Mouse (Mus musculus): ENCODE data around the gene Samd4b. TPM values are rescaled to one million over a fixed set of nuclear protein-coding genes. Genes with fewer than 3 reads are reported as not detected.

The Samd4b gene
- polyA plus RNA-seq, 1 experiment from 2014 or later = 10.0 TPM

DNA sequence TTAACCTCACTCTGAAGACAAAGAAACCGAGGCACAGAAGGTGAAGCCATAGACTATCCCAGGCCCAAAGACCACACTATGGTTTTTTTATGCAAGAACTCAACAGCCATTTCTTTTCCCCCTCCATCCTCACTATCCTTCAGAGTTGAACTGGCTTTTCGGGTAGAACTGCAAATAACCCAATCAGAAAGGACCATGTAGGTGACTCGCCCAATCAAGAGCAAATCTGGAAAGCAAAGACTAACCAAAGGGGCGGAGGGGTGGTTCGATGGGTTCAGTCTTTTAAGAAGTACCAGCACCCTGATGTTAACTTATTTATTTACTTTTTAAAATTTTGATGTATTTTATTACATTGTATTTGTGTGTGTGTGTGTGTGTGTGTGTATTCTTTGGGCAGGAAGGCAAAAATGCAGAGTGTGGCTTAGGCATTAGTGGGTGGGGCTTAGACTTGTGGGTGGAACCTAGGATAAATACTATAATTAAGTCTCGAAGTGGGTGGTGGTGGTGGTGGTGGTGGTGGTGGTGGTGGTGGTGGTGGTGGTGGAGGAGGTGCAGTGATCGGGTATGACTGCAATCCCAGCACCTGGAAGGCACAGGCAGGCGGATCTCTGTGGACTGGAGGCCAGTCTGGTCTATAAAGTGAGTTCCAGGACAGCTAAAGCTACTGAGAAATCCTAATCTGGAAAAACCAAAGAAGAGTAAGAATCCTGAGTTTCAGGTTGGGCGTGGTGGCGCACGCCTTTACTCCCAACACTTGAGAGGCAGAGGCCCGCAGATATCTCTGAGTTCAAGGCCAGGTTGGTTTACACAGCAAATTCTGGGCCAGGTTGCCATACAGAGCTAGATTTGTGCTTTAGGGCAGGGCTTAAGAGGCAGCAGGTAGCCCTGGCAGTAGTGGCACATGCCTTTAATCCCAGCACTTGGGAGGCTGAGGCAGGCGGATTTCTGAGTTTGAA, 149.8 kb downstream of the Samd4b start:
- Histone ChIP-seq H3K9ac (no peak overlapping the region), H3K9me3 (replicated peaks) (no peaks in the 10 kb centered on the region), H3K4me1 (peaks cover 20% of the 10 kb centered on the region), H3K36me3 (no peaks in the 10 kb centered on the region), H3K4me3 (no peak overlapping the region), H3K27me3 (replicated peaks) (peaks cover 22% of the 10 kb centered on the region), H3K4me2 (no peak overlapping the region), H3K27ac (no peak overlapping the region)
- 55% methylated on average over 13 of the region's 13 CpGs for WGBS (ENCODE audit: insufficient replicate concordance)
- ATAC-seq = no peak

- Histone ChIP-seq H3K36me3 (no peaks in the 10 kb centered on the region), H3K9me3 (replicated peaks) (no peaks in the 10 kb centered on the region), H3K4me3 (no peak overlapping the region), H3K9ac (no peak overlapping the region), H3K4me2 (no peak overlapping the region), H3K27me3 (replicated peaks) (peaks cover 13% of the 10 kb centered on the region), H3K4me1 (peaks cover 19% of the 10 kb centered on the region), H3K27ac (no peak overlapping the region)
- WGBS (ENCODE audit: insufficient replicate concordance) = 58% methylated on average over 12 of the region's 12 CpGs
- ATAC-seq = no peak
Measured at GRCm38 (mm10) chr7:28447101-28447830, 150.7 kb downstream of the Samd4b start.

GRCm38 (mm10) chr7:28446446-28446845, 151.5 kb downstream of the Samd4b start:
- no peaks in the 10 kb centered on the region for H3K36me3 ChIP-seq
- ATAC-seq = no peak
- no peak overlapping the region for H3K4me3 ChIP-seq
- H3K27ac ChIP-seq = no peak overlapping the region
- no peak overlapping the region for H3K9ac ChIP-seq
- no peaks in the 10 kb centered on the region for H3K9me3 ChIP-seq (replicated peaks)
- no peak overlapping the region for H3K4me2 ChIP-seq
- H3K27me3 ChIP-seq (replicated peaks) = peaks cover 7% of the 10 kb centered on the region
- peaks cover 17% of the 10 kb centered on the region for H3K4me1 ChIP-seq
- WGBS (ENCODE audit: insufficient replicate concordance) = 17% methylated on average over 12 of the region's 12 CpGs

GRCm38 (mm10) chr7:28444344-28444974, 153.5 kb downstream of the Samd4b start:
- Histone ChIP-seq H3K36me3 (no peaks in the 10 kb centered on the region), H3K4me1 (peaks cover 22% of the 10 kb centered on the region), H3K27me3 (replicated peaks) (0 out of 2 replicates have a peak, but pooled peaks cover 4% of the 10 kb centered on the region), H3K9me3 (replicated peaks) (no peaks in the 10 kb centered on the region), H3K4me3 (no peak overlapping the region), H3K4me2 (no peak overlapping the region), H3K27ac (0 out of 2 replicates have a peak overlapping the region, but pooled peaks have one; percentile 4), H3K9ac (no peak overlapping the region)
- 63% methylated on average over 13 of the region's 13 CpGs for WGBS (ENCODE audit: insufficient replicate concordance)
- ATAC-seq = no peak

- ATAC-seq = no peak
- Histone ChIP-seq H3K4me3 (no peak overlapping the region), H3K27me3 (replicated peaks) (0 out of 2 replicates have a peak, but pooled peaks cover 4% of the 10 kb centered on the region), H3K9me3 (replicated peaks) (no peaks in the 10 kb centered on the region), H3K36me3 (no peaks in the 10 kb centered on the region), H3K27ac (no peak overlapping the region), H3K4me1 (peaks cover 36% of the 10 kb centered on the region), H3K4me2 (peak overlapping the region; percentile 36), H3K9ac (no peak overlapping the region)
- WGBS (ENCODE audit: insufficient replicate concordance) = 7% methylated on average over 4 of the region's 4 CpGs
Measured at GRCm38 (mm10) chr7:28442688-28443087, 155.3 kb downstream of the Samd4b start.

GRCm38 (mm10) chr7:28441776-28442485, 156.0 kb downstream of the Samd4b start:
- H3K9ac ChIP-seq = no peak overlapping the region
- H3K27ac ChIP-seq = peak overlapping the region; percentile 77
- 46% methylated on average over 14 of the region's 14 CpGs for WGBS (ENCODE audit: insufficient replicate concordance)
- no peak for ATAC-seq
- peak overlapping the region; percentile 31 for H3K4me2 ChIP-seq
- no peaks in the 10 kb centered on the region for H3K9me3 ChIP-seq (replicated peaks)
- no peaks in the 10 kb centered on the region for H3K36me3 ChIP-seq
- peaks cover 43% of the 10 kb centered on the region for H3K4me1 ChIP-seq
- peak overlapping the region; percentile 27; the same call in 1 of the 2 replicates for H3K4me3 ChIP-seq
- H3K27me3 ChIP-seq (replicated peaks) = 0 out of 2 replicates have a peak, but pooled peaks cover 4% of the 10 kb centered on the region

- Histone ChIP-seq H3K4me3 (peak overlapping the region; percentile 27), H3K9me3 (replicated peaks) (no peaks in the 10 kb centered on the region), H3K27ac (peak overlapping the region; percentile 77), H3K27me3 (replicated peaks) (0 out of 2 replicates have a peak, but pooled peaks cover 1% of the 10 kb centered on the region), H3K4me1 (peaks cover 43% of the 10 kb centered on the region), H3K9ac (peak overlapping the region; percentile 44), H3K4me2 (peak overlapping the region; percentile 31; the same call in 1 of the 2 replicates), H3K36me3 (no peaks in the 10 kb centered on the region)
- 23% methylated on average over 2 of the region's 2 CpGs for WGBS (ENCODE audit: insufficient replicate concordance)
- ATAC-seq = no peak
Measured at GRCm38 (mm10) chr7:28440739-28441138, 157.2 kb downstream of the Samd4b start.

DNA sequence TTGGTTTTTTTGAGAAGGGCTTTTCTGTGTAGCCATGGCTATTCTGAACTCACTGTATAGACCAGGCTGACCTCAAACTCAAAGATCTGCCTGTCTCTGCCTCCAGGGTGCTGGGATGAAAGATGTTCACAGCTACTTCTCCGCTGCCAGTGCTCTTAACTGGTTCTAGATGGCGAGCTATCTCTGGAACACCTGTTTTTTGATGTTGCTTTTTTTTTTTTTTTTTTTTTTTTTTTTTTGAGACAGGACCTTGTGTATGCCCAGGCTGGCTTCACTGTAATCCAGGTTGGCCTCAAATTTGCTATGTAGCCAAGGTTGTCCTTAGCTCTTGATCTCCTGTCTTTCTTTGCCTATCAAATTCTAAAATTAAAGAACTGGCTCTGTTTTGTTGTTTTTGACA, 159.2 kb downstream of the Samd4b start:
- Histone ChIP-seq H3K4me3 (no peak overlapping the region), H3K9ac (0 out of 2 replicates have a peak overlapping the region, but pooled peaks have one; percentile 4), H3K36me3 (no peaks in the 10 kb centered on the region), H3K4me2 (no peak overlapping the region), H3K9me3 (replicated peaks) (no peaks in the 10 kb centered on the region), H3K27ac (no peak overlapping the region), H3K4me1 (peaks cover 62% of the 10 kb centered on the region), H3K27me3 (replicated peaks) (no peaks in the 10 kb centered on the region)
- 45% methylated on average over 2 of the region's 2 CpGs for WGBS (ENCODE audit: insufficient replicate concordance)
- ATAC-seq = no peak

DNA sequence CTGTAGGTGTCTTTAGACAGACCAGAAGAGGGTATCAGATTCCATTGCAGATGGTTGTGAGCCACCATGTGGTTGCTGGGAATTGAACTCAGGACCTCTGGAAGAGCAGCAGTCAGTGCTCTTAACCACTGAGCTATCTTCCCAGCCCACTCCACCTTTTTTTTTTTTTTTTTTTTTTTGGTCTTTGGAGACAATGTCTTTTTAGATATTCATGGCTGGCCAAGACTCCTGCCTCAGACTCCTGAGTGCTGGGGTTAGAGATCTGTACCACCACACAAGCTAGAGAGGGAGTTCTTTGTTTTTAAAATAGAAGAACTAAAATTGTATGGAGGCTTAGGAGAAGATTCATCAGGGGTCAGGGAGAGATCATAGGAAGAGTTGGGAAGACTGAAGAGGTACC, 160.0 kb downstream of the Samd4b start:
- H3K9ac ChIP-seq = no peak overlapping the region
- no peaks in the 10 kb centered on the region for H3K9me3 ChIP-seq (replicated peaks)
- peak overlapping the region; percentile 84 for H3K4me2 ChIP-seq
- H3K27ac ChIP-seq = no peak overlapping the region
- peaks cover 4% of the 10 kb centered on the region; the same call in 1 of the 2 replicates for H3K36me3 ChIP-seq
- H3K4me1 ChIP-seq = peaks cover 65% of the 10 kb centered on the region
- H3K27me3 ChIP-seq (replicated peaks) = no peaks in the 10 kb centered on the region
- H3K4me3 ChIP-seq = no peak overlapping the region
- no peak for ATAC-seq

DNA sequence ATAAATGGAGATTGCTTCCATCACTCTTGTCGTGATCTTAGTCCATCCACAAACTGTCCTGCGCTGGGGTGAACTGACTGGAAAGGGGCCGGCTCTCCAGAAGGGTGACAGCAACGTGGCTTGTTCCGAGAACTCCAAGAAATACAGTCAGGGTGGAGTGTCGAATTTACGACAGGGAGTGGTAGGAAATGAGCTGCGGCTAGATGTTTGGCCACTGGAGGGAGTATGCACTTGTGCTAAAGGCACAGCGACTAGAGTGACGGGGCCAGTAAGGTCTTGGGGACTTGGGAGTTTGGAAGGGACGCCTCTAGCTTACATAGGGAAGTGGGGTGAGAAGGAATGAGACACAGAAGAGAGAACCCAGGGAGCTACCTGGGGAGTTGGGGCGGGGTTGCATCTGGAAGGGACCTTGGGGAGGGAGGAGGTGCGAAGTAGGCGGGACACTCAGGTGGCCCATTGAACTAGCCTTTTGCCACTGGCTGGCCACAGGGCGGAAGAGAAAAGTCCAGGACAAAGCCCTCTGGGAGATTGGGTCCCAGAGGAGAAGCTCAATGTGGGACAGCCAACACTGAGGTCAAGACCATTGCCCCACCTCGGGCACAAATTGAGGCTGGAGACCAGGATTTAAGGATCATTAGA, 160.9 kb downstream of the Samd4b start, which contains the start of gene Gmfg:
TSS of gene Gmfg (plus strand) at position 516 of the 639 bp plus-strand sequence.
- peak; percentile 34 for ATAC-seq
- Histone ChIP-seq H3K27ac (peak within 1 kb of the TSS; percentile 83), H3K9me3 (replicated peaks) (no peaks in the 10 kb centered on the region), H3K9ac (peak within 1 kb of the TSS; percentile 73), H3K36me3 (peaks cover 11% of the 10 kb centered on the region; the same call in 1 of the 2 replicates), H3K4me1 (peaks cover 67% of the 10 kb centered on the region), H3K27me3 (replicated peaks) (no peaks in the 10 kb centered on the region), H3K4me3 (peak within 1 kb of the TSS; percentile 93), H3K4me2 (peak within 1 kb of the TSS; percentile 84)
- WGBS (ENCODE audit: insufficient replicate concordance) = 6% methylated on average over 16 of the region's 16 CpGs
